Mouse (Mus musculus) lung, postnatal 0 days (tissue): ENCODE results near the gene Ctnnbl1.

Source experiments
- CTCF ChIP-seq: IDR thresholded peaks from 2 replicates; pipeline ENCODE4 v1.5.1; 2016; ENCODE audit warnings: antibody characterized with exemption, mild to moderate bottlenecking
- EP300 ChIP-seq: IDR thresholded peaks from 2 replicates; pipeline ENCODE4 v1.6.1; 2016; ENCODE audit warnings: antibody characterized with exemption, mild to moderate bottlenecking, control low read depth

DNA sequence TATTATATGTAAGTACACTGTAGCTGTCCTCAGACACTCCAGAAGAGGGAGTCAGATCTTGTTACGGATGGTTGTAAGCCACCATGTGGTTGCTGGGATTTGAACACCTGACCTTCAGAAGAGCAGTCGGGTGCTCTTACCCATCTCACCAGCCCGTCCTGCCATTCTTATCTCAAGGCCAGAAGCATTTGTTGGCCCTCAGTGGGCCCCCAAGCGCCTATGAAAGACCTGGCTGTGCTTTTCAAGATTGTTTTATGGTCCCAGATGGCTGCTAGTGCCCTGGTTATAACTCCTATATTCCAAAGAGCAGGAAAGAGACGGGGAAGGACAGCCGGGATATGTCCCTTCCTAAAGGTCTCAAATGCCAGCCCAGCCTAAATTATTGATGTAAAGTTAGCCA is 118.6 kb downstream of the Ctnnbl1 start:
- TF ChIP-seq EP300 (no peak), CTCF (no peak)
